Mouse (Mus musculus) midbrain, embryonic 15.5 days (tissue): Measurements from ENCODE around the gene Ptprj. TPM values are rescaled to one million over a fixed set of nuclear protein-coding genes. Genes with fewer than 3 reads are reported as not detected.

ENCODE experiments used
- ATAC-seq: fragments of 200-750 bp; cut with Nextera tagmentation; replicated peaks from 2 replicates; pipeline ENCODE4 v1.8.0; 2017; ENCODE audit warnings: moderate TSS enrichment
- H3K27ac ChIP-seq: fragments of 300-500 bp; sonication (generic); 2 replicates; pipeline ENCODE4 v1.5.1; 2015; ENCODE audit warnings: mild to moderate bottlenecking, inconsistent platforms
- H3K27me3 ChIP-seq: fragments of 300-500 bp; sonication (generic); replicated peaks from 2 replicates; pipeline ENCODE4 v1.6.1; 2015; ENCODE audit warnings: inconsistent platforms
- H3K36me3 ChIP-seq: fragments of 300-500 bp; sonication (generic); replicated peaks from 2 replicates; pipeline ENCODE4 v1.6.1; 2015; ENCODE audit warnings: inconsistent platforms
- H3K4me1 ChIP-seq: fragments of 300-500 bp; sonication (generic); 2 replicates; pipeline ENCODE4 v1.6.1; 2015; ENCODE audit warnings: inconsistent platforms
- H3K4me2 ChIP-seq: fragments of 300-500 bp; sonication (generic); 2 replicates; pipeline ENCODE4 v1.6.1; 2015; ENCODE audit warnings: inconsistent platforms, mild to moderate bottlenecking, moderate library complexity
- H3K4me3 ChIP-seq: fragments of 300-500 bp; sonication (generic); 2 replicates; pipeline ENCODE4 v1.5.1; 2015; ENCODE audit warnings: mild to moderate bottlenecking, inconsistent platforms
- H3K9ac ChIP-seq: fragments of 300-500 bp; sonication (generic); 2 replicates; pipeline ENCODE4 v1.6.1; 2015; ENCODE audit warnings: mild to moderate bottlenecking, inconsistent platforms
- H3K9me3 ChIP-seq: fragments of 300-500 bp; sonication (generic); 2 replicates; pipeline ENCODE4 v1.6.1; 2016; ENCODE audit warnings: inconsistent platforms
- WGBS: fragments of 180-500 bp; shearing (Covaris S2); methylation state at CpG from one replicate; pipeline ENCODE4 v1.1.7; 2015; ENCODE audit warnings: mixed read lengths; 5-methylcytosine and 5-hydroxymethylcytosine counted together
- polyA plus RNA-seq: library from polyadenylated mRNA; unstranded; fragments of >200 nt; fragmentation: Nextera tagmentation; extraction: Ambion mirVana; gene quantifications from 2 replicates; pipeline ENCODE4 v1.2.1, GENCODE M21; 2015

Gene Ptprj
- polyA plus RNA-seq, 1 experiment from 2014 or later = 6.1 TPM

DNA sequence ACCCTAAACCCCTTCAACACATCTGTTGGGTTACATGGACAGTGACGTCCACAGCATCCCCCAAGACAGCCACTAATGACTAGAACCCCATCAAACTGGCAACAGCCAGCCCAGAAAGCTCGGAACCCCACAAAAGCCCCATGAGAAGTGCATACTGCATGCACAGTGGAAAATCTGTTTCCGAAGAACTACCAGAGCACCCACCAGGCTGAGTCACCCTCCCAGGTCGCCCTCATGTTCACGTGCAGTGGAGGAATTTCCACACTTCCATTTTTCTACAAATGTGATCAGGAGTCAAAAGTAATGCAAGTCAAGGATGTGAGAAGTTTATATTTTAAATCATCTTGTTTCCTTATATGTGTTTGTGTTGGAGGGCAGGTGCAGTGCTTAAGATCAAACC, 52.3 kb downstream of the Ptprj start:
- Histone ChIP-seq H3K9me3 (no peaks in the 10 kb centered on the region), H3K27me3 (no peaks in the 10 kb centered on the region), H3K4me3 (no peak overlapping the region), H3K4me2 (no peak overlapping the region), H3K9ac (no peak overlapping the region), H3K36me3 (no peaks in the 10 kb centered on the region), H3K4me1 (peaks cover 20% of the 10 kb centered on the region), H3K27ac (no peak overlapping the region)
- 93% methylated on average over 5 of the region's 5 CpGs for WGBS
- no peak for ATAC-seq

DNA sequence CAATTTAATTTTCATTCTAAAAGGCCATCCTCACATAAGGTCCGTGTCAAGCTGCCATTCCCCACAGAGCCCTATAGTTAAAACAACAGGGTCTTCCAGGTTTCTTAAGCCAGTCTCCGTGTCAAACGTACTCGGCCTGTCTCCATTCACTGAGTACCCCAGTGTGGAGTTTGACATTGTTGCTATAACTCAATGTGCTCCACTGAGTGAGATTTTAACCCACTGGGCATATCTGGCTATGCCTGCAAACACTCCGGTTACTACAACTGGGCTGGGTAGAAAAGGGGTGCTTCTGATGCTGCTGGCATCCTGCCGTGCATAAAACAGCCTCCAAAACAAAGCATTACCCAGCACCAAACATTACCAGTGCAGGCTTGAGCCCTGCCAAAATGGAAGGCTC, 53.5 kb downstream of the Ptprj start:
- no peaks in the 10 kb centered on the region for H3K9me3 ChIP-seq
- H3K9ac ChIP-seq = no peak overlapping the region
- peak; percentile 69 for ATAC-seq
- H3K36me3 ChIP-seq = no peaks in the 10 kb centered on the region
- peak overlapping the region; percentile 70 for H3K27ac ChIP-seq
- H3K4me2 ChIP-seq = no peak overlapping the region
- H3K27me3 ChIP-seq = no peaks in the 10 kb centered on the region
- H3K4me1 ChIP-seq = peaks cover 20% of the 10 kb centered on the region
- H3K4me3 ChIP-seq = no peak overlapping the region
- WGBS = 17% methylated on average over 6 of the region's 6 CpGs

DNA sequence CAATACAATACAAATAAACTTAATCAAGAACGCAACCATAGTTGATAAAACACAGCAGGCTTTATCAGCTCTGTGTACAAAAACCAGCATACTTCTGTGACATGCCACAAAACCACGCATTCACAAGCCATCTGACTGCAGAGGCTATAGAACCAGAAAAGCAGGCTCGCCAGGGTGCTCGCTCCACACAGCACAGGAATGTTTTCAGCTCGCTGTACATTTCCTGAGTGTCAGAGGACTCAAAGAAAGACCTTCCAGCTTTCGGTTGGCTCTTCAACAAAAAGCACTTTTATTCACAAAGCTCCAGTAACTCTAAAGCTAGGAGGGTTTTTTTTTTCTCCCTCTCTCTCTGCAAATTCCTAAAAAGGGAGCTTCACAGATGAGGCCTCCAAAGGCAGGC, 53.9 kb downstream of the Ptprj start:
- WGBS = 15% methylated on average over 6 of the region's 6 CpGs
- no peaks in the 10 kb centered on the region for H3K27me3 ChIP-seq
- no peak overlapping the region for H3K4me2 ChIP-seq
- ATAC-seq = peak; percentile 71
- no peaks in the 10 kb centered on the region for H3K36me3 ChIP-seq
- no peaks in the 10 kb centered on the region for H3K9me3 ChIP-seq
- H3K27ac ChIP-seq = peak overlapping the region; percentile 70
- H3K4me3 ChIP-seq = no peak overlapping the region
- no peak overlapping the region for H3K9ac ChIP-seq
- H3K4me1 ChIP-seq = peaks cover 20% of the 10 kb centered on the region

DNA sequence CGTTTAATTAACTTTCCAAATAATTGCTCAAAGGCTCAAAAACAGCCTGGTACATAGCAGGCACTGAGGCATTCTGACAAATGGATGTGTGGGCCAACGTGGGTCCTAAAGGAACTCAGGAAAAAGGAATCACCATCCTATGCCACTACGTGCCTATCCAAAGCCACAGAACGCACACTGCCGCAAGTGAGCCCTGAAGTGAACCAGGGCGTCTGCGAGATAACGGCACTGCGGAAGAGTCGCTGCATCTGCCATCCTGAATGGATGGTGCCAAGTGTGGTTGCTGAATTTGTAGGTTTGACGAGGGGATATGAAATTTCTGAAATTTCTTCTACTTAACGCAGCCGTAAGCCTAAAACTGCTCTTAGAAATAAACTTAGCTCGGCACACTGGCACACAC, 54.6 kb downstream of the Ptprj start:
- Histone ChIP-seq H3K4me2 (no peak overlapping the region), H3K9ac (no peak overlapping the region), H3K4me3 (no peak overlapping the region), H3K36me3 (no peaks in the 10 kb centered on the region), H3K9me3 (no peaks in the 10 kb centered on the region), H3K4me1 (peaks cover 20% of the 10 kb centered on the region), H3K27me3 (no peaks in the 10 kb centered on the region), H3K27ac (peak overlapping the region; percentile 70)
- 80% methylated on average over 14 of the region's 14 CpGs for WGBS
- 0 out of 2 replicates have a peak, but pooled peaks have one; percentile 21 for ATAC-seq

DNA sequence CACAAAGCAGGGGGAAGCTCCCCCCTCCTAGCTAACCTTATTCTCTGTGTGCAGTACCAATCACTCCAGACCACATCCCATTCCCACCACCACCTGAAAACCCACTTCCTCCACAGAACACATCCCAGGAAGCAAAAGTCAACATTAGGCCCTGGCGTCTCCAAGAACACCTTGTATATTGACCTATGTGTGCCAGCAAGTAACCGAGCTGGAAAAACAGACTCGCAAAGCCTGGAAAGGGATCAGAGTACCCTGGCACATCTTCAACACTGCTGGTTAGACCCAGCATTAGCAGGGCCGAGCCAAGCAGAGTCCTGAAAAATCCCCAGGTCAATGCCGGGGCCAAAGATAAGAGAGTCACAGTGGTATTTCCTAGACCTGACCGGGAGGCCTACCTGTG, 58.0 kb downstream of the Ptprj start:
- 89% methylated on average over 6 of the region's 6 CpGs for WGBS
- Histone ChIP-seq H3K4me1 (peaks cover 17% of the 10 kb centered on the region), H3K27me3 (no peaks in the 10 kb centered on the region), H3K4me2 (no peak overlapping the region), H3K9ac (no peak overlapping the region), H3K36me3 (no peaks in the 10 kb centered on the region), H3K27ac (no peak overlapping the region), H3K4me3 (no peak overlapping the region), H3K9me3 (no peaks in the 10 kb centered on the region)
- ATAC-seq = no peak

DNA sequence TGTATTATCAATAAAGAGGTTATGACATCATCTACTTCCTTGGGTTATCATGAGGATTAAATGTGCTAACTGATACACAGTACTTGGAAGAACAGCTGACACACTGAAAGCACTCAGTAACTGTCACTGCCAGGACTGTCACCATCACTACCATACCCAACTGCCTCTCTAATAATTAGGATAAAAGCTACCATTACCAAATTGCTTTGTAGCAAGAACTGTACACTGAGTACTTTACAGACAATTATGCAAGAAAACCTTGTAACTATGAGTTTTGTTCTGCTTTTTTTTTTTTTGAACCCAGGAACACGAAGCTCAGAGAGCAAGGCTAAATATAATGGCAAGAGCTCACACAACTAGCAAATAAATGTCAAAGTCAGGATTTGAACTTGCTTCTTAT, 58.5 kb downstream of the Ptprj start:
- WGBS = 79% methylated on average over 1 of the region's 1 CpGs
- Histone ChIP-seq H3K36me3 (no peaks in the 10 kb centered on the region), H3K9ac (no peak overlapping the region), H3K4me1 (peaks cover 12% of the 10 kb centered on the region), H3K4me2 (no peak overlapping the region), H3K9me3 (no peaks in the 10 kb centered on the region), H3K4me3 (no peak overlapping the region), H3K27me3 (no peaks in the 10 kb centered on the region), H3K27ac (no peak overlapping the region)
- no peak for ATAC-seq

DNA sequence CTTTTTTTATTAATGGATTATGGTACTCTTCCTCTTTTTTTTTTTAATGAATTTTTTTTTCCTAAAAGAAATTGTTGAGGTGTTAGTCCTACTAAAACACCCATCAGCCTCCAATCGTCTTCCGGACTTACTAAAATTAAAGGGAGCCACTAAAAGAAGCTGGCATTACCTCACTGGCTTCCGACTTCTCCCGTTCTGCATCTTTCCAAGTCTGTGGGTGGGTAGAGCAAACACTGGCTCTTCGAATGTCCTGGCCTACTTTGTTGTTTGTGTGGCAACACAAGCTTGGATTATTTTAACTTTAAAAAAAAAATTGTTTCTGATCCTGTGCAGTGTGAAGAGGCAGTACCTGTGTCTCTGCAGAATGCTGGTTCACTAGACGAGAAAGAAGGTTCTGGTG, 62.2 kb downstream of the Ptprj start:
- H3K4me1 ChIP-seq = no peaks in the 10 kb centered on the region
- no peak overlapping the region for H3K4me2 ChIP-seq
- no peak for ATAC-seq
- H3K4me3 ChIP-seq = no peak overlapping the region
- 86% methylated on average over 6 of the region's 6 CpGs for WGBS
- no peaks in the 10 kb centered on the region for H3K36me3 ChIP-seq
- no peaks in the 10 kb centered on the region for H3K9me3 ChIP-seq
- H3K27ac ChIP-seq = no peak overlapping the region
- H3K27me3 ChIP-seq = no peaks in the 10 kb centered on the region
- no peak overlapping the region for H3K9ac ChIP-seq

DNA sequence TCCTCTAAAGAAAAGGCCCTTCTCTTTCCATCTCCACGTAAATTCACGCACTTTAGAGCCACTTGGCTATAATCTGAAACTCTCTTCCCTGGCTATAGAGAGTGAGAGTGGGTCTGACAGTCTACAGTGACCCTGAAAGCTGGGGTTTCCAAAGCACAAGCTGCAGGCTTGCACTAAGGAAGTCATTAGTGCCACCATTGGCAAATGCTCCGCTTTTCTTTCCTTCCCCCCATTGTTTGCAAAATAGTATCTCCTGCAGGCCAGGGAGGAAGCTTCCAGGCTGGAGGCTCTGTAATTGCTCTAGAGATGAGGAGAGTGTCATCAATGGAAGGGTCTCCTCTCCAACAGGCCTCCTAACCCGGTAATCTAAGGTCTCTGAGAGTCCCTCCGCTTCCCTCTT, 65.5 kb downstream of the Ptprj start:
- ATAC-seq = no peak
- no peak overlapping the region for H3K4me3 ChIP-seq
- no peaks in the 10 kb centered on the region for H3K36me3 ChIP-seq
- WGBS = 74% methylated on average over 5 of the region's 5 CpGs
- no peak overlapping the region for H3K9ac ChIP-seq
- no peak overlapping the region for H3K27ac ChIP-seq
- H3K9me3 ChIP-seq = no peaks in the 10 kb centered on the region
- no peaks in the 10 kb centered on the region for H3K4me1 ChIP-seq
- no peak overlapping the region for H3K4me2 ChIP-seq
- no peaks in the 10 kb centered on the region for H3K27me3 ChIP-seq

DNA sequence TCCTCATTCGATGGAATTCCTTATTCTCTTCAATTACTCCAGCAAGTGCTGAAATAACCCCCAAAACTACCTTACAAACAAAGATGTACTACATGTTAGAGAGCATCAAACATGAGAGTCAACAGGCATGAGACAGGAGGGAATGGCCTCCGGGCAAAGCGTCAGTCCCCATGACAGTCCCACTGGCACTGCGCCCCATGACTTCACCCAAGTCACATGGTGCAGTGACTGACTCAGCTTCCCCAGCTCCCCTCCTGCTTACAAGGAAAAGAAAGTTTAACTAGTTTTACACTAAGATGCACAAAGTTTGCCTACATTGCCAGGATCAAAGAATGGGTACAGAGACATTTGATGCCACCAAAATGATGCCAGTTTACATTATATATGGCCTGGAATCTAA, 71.2 kb downstream of the Ptprj start:
- Histone ChIP-seq H3K27ac (no peak overlapping the region), H3K4me3 (no peak overlapping the region), H3K9ac (no peak overlapping the region), H3K4me2 (no peak overlapping the region), H3K27me3 (no peaks in the 10 kb centered on the region), H3K36me3 (no peaks in the 10 kb centered on the region), H3K9me3 (no peaks in the 10 kb centered on the region), H3K4me1 (peaks cover 6% of the 10 kb centered on the region; the same call in 1 of the 2 replicates)
- 94% methylated on average over 4 of the region's 4 CpGs for WGBS
- ATAC-seq = no peak

DNA sequence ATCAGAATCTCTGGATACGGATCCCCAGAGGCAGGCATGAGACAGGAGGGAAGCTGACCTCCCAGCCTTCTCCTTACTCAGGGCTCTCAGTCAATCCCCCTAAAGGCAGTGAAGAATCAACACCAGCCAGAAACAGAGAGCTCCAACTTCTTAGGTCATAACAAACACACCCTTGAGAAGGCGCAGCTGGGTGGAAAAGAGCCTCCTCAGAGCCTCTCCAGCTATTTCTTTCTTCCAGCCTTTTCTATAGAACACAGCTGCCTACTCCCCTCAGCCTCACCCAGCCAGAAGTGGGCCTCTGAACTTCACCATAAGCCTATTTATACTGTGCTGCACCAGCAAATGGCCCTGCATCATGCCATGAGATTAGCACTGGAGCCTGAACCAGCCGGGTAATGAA, 74.3 kb downstream of the Ptprj start:
- 33% methylated on average over 3 of the region's 3 CpGs for WGBS
- no peak overlapping the region for H3K4me3 ChIP-seq
- ATAC-seq = no peak
- no peak overlapping the region for H3K27ac ChIP-seq
- no peak overlapping the region for H3K9ac ChIP-seq
- H3K4me1 ChIP-seq = peaks cover 6% of the 10 kb centered on the region; the same call in 1 of the 2 replicates
- no peak overlapping the region for H3K4me2 ChIP-seq
- H3K36me3 ChIP-seq = no peaks in the 10 kb centered on the region
- no peaks in the 10 kb centered on the region for H3K27me3 ChIP-seq
- H3K9me3 ChIP-seq = no peaks in the 10 kb centered on the region

DNA sequence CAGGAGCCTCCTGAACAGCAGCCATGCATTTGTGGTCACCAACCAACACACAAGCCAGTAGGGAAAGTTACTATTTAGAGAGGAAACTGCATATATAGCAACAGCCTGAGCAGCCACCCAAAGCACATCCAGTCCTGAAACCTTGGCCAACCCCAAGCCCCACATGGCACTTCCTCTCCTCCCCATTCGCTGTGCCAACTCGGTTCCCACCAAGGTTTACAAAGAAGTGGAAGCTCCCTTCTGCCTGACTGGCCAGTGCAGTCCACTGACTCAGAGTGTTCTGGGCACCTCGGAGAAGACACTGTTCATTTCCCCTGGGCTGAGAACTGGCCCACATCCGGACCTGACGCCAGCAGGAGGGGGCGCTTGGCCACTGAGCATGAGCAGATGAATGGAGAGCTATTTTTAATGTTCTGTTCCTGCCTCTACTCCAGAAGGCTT, 75.7 kb downstream of the Ptprj start:
- 79% methylated on average over 6 of the region's 6 CpGs for WGBS
- Histone ChIP-seq H3K27me3 (no peaks in the 10 kb centered on the region), H3K36me3 (no peaks in the 10 kb centered on the region), H3K4me3 (no peak overlapping the region), H3K9me3 (no peaks in the 10 kb centered on the region), H3K4me2 (no peak overlapping the region), H3K4me1 (peaks cover 6% of the 10 kb centered on the region; the same call in 1 of the 2 replicates), H3K27ac (no peak overlapping the region), H3K9ac (no peak overlapping the region)
- no peak for ATAC-seq

DNA sequence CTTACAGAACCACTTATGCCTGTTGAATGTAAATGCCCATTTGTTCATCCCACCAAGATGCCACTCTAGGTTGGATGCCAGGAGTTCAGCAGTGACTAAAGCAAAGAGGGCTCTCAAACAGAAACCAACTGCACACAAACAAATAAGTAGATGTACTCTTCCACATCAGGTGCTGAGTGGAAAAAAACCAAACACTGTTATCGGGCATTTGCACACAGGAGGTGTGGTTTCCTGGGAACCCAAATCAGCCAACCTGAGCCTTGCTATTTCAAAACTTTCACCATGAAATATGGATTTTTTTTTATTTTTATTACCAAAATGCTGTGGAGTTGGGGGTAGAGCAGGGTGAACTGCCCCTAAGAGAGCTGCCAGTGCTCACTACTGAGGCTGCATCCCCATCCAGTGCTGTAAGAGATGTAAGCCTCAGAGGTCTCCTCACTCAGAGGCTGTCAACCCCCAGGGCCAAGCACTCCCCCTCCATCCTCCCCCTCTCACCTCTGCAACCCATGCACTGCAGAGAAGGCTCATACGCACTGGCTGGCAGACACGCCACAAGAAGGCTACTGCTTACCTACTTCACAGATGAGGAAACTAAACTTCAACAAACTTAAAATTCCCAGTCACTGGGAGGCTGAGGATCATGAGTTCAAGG, 77.1 kb downstream of the Ptprj start:
- peaks cover 6% of the 10 kb centered on the region; the same call in 1 of the 2 replicates for H3K4me1 ChIP-seq
- ATAC-seq = no peak
- H3K27me3 ChIP-seq = no peaks in the 10 kb centered on the region
- H3K9me3 ChIP-seq = no peaks in the 10 kb centered on the region
- H3K27ac ChIP-seq = no peak overlapping the region
- no peak overlapping the region for H3K9ac ChIP-seq
- no peaks in the 10 kb centered on the region for H3K36me3 ChIP-seq
- no peak overlapping the region for H3K4me3 ChIP-seq
- H3K4me2 ChIP-seq = no peak overlapping the region
- WGBS = 88% methylated on average over 3 of the region's 3 CpGs

DNA sequence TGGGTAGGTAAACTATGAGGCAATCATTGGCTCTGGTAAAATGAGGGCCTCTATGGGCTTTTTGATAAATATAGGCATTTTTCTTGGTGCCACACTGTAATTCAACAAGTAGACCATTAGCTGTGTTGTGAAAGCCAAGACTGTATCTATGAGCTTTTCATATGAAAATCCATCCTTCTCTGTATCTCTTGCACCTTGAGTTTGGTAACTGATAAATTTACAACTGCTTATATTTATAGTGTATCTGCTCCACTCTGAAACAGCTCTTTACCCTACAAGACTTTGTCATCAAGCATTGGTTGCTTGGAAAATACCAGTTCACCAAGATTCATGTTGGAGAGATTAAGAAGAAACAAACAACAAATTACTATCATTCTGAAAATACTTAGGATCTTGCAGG, 77.7 kb downstream of the Ptprj start:
- H3K4me2 ChIP-seq = no peak overlapping the region
- no peak overlapping the region for H3K27ac ChIP-seq
- no peak overlapping the region for H3K4me3 ChIP-seq
- peaks cover 6% of the 10 kb centered on the region; the same call in 1 of the 2 replicates for H3K4me1 ChIP-seq
- no peak for ATAC-seq
- no peak overlapping the region for H3K9ac ChIP-seq
- no peaks in the 10 kb centered on the region for H3K27me3 ChIP-seq
- H3K9me3 ChIP-seq = no peaks in the 10 kb centered on the region
- H3K36me3 ChIP-seq = no peaks in the 10 kb centered on the region
